Mouse (Mus musculus): ENCODE measurements around the gene Jmjd7.

Gene Jmjd7

DNA sequence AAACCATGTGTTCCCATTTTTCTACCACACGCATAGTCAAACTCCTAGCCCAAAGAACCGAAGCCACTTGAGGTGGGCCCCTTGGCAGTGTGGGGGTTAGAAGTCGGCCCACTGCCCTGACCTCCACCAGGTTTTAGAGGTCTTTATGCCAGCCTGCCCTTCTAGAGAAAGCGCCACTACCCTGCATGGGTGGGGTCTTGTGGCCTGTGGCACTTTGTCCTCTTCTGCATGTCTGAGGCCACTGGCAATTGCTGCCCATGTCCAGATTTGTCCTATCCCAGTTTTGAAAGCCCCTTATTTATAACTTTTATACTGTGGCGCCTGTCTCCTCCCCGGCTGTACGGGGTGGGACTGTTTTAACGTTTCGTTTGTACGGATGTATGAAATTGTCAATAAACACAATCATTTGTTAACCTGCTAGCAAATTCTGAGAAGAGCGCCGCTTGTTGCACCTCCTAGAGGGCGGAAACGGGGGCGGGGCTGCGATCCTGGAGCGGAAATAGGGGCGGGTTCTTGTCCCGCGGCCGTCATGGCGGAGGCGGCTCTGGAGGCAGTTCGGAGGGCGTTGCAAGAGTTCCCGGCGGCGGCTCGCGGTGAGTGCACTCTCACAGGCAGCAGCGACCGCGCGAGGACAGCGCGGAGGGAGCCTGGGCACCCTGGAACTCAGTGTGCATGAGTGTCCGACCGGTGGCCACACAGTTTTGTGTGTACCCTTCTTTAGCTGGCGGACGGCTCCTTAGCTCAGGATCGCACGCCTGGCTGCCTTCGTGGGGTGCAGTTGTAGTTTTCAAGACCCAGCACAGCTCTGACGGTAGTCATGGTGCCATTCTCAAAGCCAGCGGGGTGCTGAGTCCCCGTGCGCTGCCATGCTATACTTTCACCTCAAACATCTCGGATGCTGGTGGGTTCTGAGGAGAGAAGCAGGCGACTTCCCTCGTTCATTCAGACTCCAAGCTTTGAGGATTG lies at the start of gene Jmjd7, which contains the start of gene Gm28042:
Gene Jmjd7, plus strand, starts transcription at position 500 of the 966 bp plus-strand sequence.
Gene Gm28042, plus strand, starts transcription at position 510 of the 966 bp plus-strand sequence.
- DNase-seq, result peak; percentile 93 to 94

DNA sequence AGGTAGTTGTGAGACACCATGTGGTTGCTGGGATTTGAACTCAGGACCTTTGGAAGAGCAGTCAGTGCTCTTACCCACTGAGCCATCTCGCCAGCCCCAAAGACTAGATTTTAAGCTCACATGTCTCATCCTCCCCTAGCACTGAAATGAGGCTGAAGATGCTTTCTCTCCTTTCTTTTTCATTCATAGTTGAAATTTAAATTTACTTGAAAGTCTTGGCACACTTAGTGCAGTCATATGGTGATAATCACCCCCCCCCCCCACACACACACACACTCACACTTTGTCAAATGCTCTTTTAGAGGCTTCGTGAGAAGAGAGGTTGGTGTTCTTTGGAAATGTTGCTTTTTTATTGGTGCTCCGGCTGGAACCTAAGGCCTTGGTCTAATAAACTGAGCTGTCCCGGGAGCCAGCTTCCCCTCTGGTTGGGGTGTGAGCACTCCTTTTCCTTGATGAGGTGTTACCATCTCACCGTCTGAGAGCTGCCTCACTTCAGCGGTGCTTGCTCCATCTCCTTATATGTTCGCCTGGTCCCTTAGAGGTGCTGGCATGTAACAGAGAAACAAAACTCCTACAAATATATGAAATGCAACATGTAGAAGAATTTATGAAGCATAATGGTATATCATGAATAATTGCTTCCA lies 46.8 kb upstream of the Jmjd7 start:
- DNase-seq, result no peak

DNA sequence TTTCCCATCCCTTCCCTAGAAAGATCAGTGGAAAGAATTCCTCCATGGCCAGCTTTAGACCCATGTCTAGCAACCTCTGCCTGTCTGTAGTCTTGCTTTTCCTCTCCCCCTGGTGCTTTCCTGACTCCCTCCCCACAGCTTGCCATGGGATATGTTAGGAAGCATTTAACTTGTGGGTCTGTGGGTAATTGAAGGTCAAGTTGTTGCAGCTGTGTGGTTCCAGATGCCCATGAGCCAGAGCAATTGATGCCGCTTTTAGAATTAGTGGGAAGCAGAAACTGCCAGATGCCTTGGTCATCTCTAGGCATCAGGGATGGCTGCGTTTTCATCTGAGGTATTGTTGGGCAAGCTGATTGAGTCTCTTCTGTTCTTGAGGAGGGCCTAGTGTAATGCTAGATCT lies 45.7 kb upstream of the Jmjd7 start:
- DNase-seq, result no peak

DNA sequence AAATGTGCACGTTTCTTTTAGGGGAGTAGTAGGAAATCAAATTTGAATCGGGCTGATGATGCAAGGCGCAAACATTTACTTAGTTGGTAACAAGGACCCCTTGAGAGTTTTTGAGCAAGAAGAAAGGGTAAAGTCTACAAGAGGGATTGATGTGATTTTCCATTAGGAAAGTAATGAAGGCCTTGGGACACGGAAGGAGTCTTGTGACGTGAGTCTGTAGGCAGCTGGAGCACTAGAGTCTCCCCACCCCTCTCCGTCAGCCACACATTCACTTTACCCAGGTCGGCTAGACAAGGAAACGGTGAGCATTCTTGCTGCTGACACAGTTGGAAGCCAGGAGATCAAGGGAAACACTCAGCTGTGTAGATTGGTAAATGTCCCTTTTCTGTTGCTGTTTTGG lies 41.4 kb upstream of the Jmjd7 start:
- DNase-seq, result no peak

DNA sequence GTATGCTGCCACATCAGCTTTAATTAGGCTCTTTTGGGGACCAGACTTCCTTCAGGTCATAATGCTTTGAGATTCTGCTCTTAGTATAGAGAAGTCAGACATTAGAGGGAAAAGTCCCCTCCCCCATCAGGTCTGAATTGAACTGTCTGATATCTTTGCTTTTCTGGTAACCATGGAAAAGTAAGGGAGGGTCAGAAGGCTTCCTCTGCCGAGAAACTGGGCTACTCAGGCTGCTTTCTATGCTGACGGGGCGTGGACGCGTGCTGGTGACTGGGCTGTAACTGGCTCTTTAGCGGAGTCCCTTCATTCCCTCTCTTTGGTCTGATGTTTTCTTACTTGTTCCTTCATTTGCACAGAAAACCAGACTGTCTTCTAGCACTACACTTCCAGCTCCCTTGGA lies 40.9 kb upstream of the Jmjd7 start:
- DNase-seq, result no peak

DNA sequence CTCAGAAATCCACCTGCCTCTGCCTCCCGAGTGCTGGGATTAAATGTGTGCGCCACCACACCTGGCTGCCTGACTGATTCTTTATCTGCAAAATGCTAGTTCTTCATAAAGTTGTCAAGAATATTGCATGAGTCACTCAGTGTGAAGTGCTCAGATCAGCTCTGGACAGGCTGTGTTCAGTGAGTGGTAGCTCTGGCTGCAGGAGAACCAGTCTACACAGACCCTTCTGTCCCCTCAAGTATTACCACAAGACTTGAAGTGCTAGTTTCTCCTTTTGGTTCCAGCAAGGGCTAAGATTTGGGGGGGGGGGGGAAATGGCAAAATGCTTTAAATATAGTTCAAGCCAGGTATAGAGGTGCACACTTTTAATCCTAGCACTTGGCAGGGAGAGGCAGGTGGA lies 39.8 kb upstream of the Jmjd7 start:
- no peak for DNase-seq

DNA sequence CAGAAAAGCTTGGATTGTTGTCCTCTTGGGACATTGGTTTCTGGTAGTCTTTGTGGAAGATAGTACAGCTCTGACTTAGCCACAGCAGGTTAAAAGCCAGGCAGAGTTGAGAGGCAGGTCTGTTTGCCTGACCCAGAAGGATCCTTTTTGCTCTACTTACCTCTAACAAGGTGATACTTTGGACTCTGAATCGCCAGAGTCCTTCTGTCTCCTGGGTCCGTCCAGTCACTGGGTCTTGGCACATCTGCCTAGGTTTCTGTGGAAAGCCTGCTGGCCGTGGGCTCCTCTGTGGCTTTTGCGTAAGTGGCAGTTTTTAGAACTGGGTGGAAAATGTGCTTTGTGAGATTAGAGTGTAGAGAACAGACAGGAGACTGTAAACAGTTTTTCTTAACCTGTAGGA lies 38.3 kb upstream of the Jmjd7 start:
- no peak for DNase-seq

DNA sequence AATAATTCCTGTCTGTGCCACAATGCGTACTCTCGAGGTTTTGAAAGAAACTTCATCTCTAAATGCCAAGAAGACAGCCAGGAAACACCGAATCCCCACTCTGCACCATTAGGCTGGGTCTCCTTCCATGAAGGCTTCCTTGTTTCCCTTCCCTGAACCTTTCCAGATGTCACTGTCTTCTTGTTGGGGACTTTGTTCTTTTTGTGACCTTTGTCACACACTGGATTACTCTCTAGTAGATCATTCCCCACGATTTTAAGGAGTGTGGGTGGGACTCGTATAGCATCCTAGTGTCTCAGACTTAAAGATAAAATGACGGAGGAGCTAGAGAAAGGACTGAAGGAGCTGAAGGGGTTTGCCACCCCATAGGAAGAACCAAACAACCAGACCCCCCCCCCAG lies 36.4 kb upstream of the Jmjd7 start:
- DNase-seq, result no peak

DNA sequence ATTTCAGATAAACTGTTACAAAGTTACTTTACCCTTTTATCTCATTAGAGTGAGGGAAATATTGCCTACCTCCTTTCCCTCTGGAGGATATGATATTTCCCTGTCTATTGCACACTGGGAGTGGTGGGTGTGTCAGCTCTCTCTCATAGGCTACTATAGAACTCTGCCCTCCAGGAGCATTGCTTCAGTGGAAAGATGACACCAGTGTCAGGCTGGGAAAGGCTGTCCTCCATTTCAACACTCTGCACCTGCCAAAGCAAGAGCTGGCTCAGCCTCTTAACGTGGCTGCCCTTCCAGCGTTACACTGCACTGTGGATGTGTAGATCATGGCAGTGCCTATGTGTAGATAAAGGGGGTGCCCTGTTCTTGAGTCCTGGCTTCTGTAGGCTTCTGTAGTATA lies 34.9 kb upstream of the Jmjd7 start:
- no peak for DNase-seq

DNA sequence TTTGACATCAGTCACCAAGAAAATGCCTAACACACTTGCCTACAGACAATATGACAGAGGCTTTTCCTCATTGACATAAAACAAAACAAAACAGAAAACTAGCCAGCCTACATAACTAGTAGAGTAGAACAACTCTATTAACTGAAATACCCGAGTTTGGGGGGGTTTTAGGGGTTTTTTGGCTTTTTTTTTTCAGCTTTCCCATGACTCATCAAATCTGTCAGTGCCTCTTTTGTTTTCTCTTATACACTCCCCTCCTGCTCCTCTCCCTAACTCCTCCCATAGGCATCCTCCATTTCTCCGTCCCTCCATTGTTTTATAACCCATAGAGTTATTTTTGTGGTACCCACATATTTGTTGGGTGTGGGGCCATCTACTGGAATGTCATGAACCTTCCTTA lies 33.8 kb upstream of the Jmjd7 start:
- DNase-seq, result no peak

DNA sequence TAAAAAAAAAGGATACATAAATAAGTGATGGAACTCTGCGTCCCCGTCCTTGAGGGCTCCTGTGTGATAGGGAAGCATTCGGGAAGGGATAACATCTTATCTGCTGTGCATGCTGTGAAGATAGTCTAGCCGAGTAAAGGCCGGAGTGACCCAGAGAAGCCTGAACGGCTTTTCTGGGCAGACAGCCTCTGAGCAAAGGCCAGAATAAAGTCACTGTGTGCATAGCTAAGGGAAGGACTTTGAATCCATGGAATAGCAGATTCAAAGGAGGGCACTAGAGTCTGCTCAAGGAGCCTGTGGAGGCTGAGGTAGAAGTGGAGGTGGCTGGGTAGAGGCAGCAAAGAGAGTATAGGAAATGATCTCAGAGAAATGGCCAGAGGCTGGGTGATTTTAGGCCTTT lies 32.4 kb upstream of the Jmjd7 start:
- no peak for DNase-seq

DNA sequence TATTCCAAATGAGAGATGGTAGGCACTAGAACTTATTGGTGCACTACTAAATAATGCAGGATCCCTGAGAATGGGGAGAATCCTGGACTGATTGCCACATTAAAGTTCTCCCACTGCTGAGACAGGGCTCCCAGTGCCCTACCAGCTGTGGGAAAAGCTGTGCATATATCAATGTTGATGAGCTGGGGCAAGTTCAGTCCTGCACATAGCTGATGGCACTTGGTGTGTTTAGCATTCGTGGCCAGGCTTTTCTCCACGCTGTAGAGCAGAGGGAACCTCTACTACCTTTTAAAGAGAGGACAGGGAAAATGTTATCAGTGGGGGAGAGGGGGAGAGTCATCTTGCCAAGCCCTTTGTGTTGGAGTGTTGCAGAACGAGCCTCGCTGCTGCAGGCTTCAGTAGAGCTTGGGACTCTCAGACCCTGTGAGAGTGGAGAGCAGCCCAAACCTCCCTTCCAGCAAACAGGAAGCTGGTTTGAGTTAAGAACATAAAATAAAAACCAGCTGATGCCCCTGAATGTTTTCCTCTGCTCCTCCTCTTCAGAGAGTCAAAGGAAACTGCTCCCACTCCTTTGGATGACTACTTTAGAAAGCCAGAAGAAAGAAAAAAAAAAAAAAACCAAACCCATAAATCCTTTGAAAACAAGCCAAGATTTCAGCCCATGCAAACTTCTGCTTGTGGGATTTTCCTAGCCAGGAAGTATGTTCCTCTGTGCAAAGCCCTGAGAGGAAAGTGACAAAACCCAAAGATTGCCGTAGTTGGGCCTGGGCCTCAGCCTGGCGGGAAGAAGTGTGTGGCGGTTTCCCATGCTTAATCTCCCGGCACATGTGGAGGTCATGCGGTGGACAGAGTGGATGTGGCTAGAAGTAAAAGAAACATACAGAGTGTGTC lies 31.6 kb upstream of the Jmjd7 start:
- DNase-seq, result no peak

DNA sequence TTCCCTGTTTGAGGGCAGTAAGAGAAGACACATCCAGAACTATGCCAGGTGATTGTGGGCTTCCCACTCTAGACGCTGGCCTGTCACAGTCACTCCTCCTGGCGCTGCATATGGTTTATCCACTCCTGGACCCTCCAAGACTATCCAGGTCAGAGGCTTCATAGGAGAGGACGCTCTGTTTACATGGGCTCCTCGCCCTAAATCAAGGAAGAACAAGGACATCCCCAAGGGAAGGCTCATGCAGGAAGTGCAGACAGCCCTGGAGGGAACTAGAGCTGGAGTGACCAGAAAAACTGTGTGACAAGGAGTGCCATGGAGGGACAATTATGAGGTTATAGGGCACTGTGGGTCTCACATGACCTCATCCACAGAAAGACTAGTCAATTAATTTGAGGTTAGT lies 29.9 kb upstream of the Jmjd7 start:
- DNase-seq, result no peak

DNA sequence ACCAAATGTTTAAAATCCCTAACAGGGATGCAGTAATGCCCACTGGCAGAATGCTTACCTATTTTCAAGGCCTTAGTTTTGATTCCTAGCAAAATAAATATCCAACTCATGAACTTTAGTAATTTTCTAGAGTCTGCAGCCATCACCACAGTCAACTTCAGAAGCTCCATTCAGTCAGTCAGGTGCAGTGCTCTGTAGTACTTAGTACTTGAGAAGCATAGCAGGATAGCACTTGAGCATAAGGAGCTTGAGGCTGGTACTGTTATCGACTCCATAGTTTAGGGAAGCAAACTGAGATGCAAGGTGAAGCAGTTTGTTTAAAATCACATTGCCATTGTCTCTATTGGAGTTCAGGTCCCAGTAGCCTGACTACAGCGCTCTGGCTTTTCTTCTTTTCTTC lies 27.6 kb upstream of the Jmjd7 start:
- no peak for DNase-seq

DNA sequence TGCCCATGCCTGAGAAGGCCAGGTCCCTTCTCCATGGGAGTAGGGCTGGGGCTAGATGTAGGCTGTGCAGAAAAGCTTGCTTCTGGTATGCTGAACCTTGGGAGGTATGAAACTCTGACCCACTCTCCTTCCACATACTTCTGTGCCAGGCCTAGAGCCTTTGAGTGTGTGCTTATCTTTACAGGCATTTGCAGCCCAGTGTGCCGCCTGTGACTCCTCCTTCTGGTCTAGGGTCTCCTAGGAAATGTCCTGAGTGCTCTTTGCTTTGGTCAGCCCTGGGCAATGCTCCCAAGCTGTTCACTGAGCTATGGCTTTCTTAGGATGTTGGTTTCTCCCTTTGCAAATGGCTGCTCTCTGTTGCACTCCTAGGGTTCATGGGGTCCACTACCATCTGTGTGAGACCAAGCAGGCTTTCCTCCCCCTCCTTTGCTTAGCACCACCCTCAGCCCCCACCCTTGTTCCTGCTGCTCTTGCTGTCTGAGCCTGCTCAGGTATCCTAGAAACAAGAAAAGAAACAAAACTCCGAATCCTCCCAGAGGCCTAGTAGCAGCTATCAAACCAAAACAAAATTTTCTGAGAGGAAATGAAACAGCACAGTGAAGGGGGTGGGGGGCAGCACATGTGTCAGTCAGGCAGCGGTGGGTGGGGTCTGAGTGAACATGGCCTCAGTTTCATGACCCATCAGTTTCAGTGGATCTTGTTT lies 26.2 kb upstream of the Jmjd7 start:
- DNase-seq, result no peak

DNA sequence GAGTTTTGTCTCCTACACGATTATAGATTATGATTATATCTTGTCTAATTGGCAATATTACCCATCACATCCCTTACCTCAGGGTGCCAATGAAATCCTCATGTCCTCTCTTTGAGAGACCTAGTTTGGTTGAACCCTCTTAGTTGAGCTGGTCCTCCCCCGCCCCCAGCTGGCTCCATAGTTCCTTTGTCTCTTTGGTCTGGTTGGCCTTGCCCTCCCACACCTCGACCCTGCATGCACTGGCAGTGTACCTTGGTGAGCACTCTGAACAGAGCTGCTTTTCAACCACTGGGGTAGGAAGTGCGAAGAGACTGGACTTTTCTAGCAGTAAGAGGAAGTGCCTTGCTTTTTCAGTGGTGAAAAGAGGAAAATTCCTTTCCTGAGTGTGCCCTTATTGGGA lies 25.3 kb upstream of the Jmjd7 start:
- DNase-seq, result no peak

DNA sequence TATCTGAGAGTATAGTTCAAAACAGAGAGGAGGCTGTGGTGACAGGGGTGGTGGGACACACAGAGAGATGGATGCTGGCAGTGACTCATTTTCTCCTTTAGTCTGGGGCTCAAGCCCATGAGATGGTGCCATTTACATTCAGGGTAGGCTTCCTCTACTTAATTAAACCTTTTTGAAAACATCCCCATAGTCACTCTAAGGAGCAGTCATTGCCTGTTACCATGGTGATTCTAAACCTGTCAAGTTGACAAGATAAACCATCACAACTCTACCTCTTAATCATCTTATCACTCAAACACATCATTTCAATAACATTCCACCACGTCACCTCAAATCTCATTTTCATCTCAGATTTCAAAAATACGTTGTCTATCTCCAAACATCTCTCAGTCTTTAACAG lies 23.3 kb upstream of the Jmjd7 start:
- DNase-seq, result no peak

DNA sequence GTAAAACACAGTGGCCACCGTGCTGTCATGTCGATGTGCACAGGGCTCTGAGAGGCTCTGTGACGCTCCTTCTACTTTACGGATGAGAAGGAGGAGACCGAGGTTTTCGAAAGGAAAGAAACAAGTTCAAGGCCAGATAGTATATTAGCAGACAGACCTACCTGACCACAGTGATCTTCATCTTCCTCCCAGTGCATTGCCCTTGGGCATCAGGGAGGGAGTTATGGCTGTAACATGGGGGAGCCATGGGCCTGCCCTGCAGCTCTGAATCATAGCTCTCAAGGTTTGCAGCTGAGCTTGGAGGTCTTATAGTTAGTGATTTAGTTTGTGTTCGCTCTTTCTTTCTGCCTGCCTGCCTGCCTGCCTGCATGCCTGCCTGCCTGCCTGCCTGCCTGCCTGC lies 20.6 kb upstream of the Jmjd7 start:
- DNase-seq, result no peak

DNA sequence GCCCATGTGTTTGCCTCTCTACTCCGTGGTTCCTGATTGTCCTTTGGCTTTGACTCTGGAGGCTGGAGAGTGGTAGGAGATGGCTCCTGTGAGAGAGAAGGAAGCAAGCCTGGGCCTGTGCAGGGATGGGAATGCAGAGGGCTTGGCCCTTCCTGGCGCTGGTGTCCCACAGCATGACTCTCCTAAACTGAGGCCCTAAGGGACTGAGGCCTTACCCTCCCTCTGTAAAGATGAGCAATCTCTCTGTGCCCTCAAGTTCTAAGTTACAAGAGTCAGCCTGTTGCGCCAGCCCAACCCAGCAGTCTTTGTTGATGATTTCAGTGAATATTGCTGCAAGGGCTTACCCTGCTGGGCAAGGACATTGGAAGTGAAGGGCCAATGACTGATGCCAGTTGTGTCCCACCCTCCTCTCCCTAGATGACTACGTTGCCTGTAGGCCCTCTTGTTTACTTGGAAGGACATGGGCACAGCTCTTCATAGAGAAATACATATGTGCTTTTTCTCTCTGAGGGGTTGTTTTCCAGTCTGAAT lies 19.5 kb upstream of the Jmjd7 start:
- DNase-seq, result no peak

DNA sequence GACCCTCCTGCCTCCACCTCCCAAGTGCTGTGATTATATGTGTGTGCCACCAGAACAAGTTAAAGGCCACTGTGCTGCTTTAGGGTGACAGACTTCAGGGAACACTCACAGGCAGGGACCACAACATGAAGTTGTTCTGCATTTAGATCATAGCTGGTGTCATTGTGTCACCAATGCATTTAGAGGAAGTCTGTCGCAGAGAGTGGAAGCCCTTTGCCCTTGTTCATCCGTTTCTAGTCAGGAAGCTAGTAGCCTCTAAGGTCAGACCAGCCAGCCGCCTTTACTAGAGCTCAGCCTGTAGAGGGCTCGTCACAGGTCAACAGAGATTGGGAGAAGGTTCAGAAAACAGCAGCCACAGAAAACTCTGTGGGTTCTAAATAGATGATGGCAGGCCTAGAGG lies 18.6 kb upstream of the Jmjd7 start:
- DNase-seq, result no peak

DNA sequence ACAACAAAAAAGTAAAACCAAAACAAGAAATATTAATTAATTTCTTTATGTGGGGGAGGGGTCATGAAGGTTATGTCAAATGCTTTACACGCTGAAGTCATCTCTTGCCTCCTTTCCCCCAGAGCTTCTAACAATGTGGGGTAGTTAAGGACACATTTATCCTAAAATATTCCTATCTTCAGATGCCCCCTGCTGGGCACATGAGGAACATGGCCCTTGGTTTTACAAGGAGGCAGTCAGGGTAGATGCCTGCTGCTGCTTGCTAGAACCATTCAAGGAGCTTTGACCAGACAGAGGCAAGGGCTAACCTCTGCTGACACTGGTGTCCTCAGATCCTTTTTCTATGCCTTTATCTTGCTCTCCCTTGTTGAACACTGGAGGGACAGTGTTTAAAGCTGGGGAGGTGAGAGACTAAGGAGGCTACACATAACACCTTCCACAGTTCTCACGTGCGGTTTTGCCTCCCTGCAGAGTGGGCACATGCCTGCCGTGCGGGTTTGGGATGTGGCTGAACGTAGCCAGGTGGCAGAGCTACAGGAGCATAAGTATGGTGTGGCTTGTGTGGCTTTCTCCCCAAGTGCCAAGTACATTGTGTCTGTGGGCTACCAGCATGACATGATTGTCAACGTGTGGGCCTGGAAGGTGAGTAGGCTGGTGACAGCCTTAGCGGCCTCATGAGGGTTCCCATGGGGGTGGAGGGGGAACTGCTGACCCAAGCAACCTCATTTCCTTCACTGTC lies 15.7 kb upstream of the Jmjd7 start:
- DNase-seq, result peak; percentile 61 to 71

DNA sequence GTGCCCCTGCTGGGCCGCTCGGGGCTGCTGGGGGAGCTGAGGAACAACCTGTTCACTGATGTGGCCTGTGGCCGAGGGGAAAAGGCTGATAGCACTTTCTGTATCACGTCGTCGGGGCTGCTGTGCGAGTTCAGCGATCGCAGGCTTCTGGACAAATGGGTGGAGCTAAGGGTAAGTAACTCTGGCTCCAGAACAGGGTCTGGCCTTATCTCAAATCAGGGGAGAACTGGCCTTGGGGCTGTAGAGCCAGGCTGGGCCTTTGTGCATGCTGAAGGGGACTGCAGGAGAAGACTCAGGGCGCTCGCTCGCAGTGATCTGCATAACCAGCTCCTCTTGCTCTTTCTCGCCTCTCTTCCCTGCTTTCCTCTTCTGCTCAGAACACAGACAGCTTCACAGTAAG lies 14.4 kb upstream of the Jmjd7 start:
- DNase-seq, result no peak

All from cerebellum, postnatal 14 days (tissue).